ENCODE assay signal across 8 mouse cellular contexts in the genomic region with DNA sequence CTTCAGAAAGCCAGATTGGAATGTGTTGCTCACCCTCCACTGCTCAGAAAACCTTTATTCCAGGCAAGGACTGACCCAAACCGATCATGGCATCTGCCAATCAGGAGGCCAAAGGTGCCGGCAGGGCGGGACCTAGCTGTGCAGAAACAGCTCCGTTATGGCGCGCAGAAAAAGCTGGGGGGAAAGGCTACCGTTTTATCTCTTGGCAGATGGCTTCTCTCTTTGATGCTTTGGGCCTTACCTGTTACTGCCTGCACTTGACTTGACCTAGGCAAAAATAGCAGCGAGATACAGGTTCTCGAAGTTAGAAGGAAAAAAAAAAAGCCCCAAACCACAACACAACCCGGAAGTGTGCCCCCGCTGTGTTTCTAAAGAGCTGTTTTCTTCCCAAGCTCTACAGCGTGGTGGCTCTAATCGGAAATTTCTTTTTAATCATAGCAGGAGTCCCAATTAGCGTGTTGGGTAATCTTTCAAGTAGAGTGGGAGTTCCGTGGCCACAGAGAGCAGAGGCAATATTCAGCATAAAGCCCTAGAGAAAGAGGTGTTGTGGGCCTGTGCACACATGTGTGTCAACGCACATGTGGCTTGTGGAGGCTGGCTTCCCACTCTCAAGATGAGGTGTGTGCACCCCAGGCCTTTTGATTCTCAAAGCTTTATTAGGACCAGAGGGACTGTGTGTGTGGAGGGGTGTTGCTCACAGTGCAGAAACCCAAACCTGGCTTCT.
A peak's percentile ranks its signal among the peaks of the same experiment; 100 is the strongest.
DNase-seq lines count a peak whose midpoint lies in the region; ATAC-seq lines count a peak whose summit lies in the region.

No protein-coding gene starts in this region.

- no peak for ATAC-seq in neural tube, embryonic 12.5 days (ENCODE audit: low FRiP score, low read depth)

- peak overlapping the region; percentile 53 for H3K4me2 ChIP-seq in neural tube, embryonic 12.5 days (replicated peaks)

- H3K27ac ChIP-seq in brown adipose tissue, adult 24 weeks (replicated peaks; ENCODE audit: low read depth, low read length), result no peak overlapping the region
- peak overlapping the region; percentile 75 for H3K27ac ChIP-seq in hindbrain, embryonic 10.5 days
- H3K27ac ChIP-seq in neural tube, embryonic 12.5 days, result no peak overlapping the region

- H3K4me1 ChIP-seq in brown adipose tissue, adult 24 weeks (ENCODE audit: control insufficient read depth, insufficient read depth, insufficient read length, low read length), result 0 out of 2 replicates have a peak, but pooled peaks cover 2% of the 10 kb centered on the region
- H3K4me1 ChIP-seq in hindbrain, embryonic 10.5 days (replicated peaks), result peaks cover 70% of the 10 kb centered on the region
- peaks cover 49% of the 10 kb centered on the region for H3K4me1 ChIP-seq in neural tube, embryonic 12.5 days

- peaks cover 48% of the 10 kb centered on the region for H3K27me3 ChIP-seq in hindbrain, embryonic 10.5 days (ENCODE audit: insufficient read depth, poor library complexity, severe bottlenecking)
- H3K27me3 ChIP-seq in neural tube, embryonic 12.5 days (replicated peaks), result peaks cover 40% of the 10 kb centered on the region

- WGBS in hindbrain, embryonic 10.5 days, result 6% methylated on average over 16 of the region's 16 CpGs
- WGBS in neural tube, embryonic 12.5 days, result 6% methylated on average over 16 of the region's 16 CpGs

- no peaks in the 10 kb centered on the region for H3K36me3 ChIP-seq in hindbrain, embryonic 10.5 days
- H3K36me3 ChIP-seq in neural tube, embryonic 12.5 days, result no peaks in the 10 kb centered on the region

- peak; percentile 51 for DNase-seq in kidney, adult 18-20 months
- DNase-seq in kidney, adult 11 months, result no peak
- peak; percentile 68 for DNase-seq in hindbrain, embryonic 10.5 days (ENCODE audit: low spot score)
- peak; percentile 74 for DNase-seq in liver
- DNase-seq in gastrocnemius, postnatal 10 days, result no peak
- DNase-seq in testis, postnatal 10 days (ENCODE audit: low spot score), result no peak

- peak overlapping the region; percentile 39 for H3K4me3 ChIP-seq in brown adipose tissue, adult 24 weeks (ENCODE audit: insufficient read depth, low read depth, low read length)
- H3K4me3 ChIP-seq in hindbrain, embryonic 10.5 days, result peak overlapping the region; percentile 46
- H3K4me3 ChIP-seq in neural tube, embryonic 12.5 days, result peak overlapping the region; percentile 11; the same call in 1 of the 2 replicates

- no peaks in the 10 kb centered on the region for H3K9me3 ChIP-seq in hindbrain, embryonic 10.5 days
- no peaks in the 10 kb centered on the region for H3K9me3 ChIP-seq in neural tube, embryonic 12.5 days

- 0 out of 2 replicates have a peak overlapping the region, but pooled peaks have one; percentile 33 for H3K9ac ChIP-seq in neural tube, embryonic 12.5 days

Comparison
In these comparisons a context has a peak if more than half of its experiments do, and no peak if none do; other contexts are left out.
1. DNase-seq: peak in kidney, adult 18-20 months (single experiment), hindbrain, embryonic 10.5 days (single experiment) and liver (single experiment); none in kidney, adult 11 months (single experiment), gastrocnemius, postnatal 10 days (single experiment) and testis, postnatal 10 days (single experiment).
2. Peak in every context shown above with its lines, with median percentiles within 50 percentile points of each other: H3K4me3 ChIP-seq.